Mouse (Mus musculus): ENCODE results near the gene Larp6. TPM values are rescaled to one million over a fixed set of nuclear protein-coding genes. Genes with fewer than 3 reads are reported as not detected.

Larp6 gene
- polyA plus RNA-seq, 1 experiment: 35.8 TPM

GRCm38 (mm10) chr9:60751098-60751497 is 38.3 kb downstream of the Larp6 start:
- Histone ChIP-seq H3K27ac (ENCODE audit: insufficient read depth, low read length) (no peak overlapping the region), H3K4me3 (ENCODE audit: insufficient read depth, low read length) (no peak overlapping the region), H3K4me1 (ENCODE audit: control insufficient read depth, insufficient read depth, low read length) (no peaks in the 10 kb centered on the region)
- TF ChIP-seq POLR2A (IDR thresholded peaks at IDR 0.05; ENCODE audit: extremely low read depth, insufficient read depth, low read length) (no peak), CTCF (IDR thresholded peaks at IDR 0.05; ENCODE audit: extremely low read depth, insufficient read depth, low read length) (no peak)

GRCm38 (mm10) chr9:60751971-60752370 is 39.2 kb downstream of the Larp6 start:
- Histone ChIP-seq H3K4me3 (ENCODE audit: insufficient read depth, low read length) (no peak overlapping the region), H3K27ac (ENCODE audit: insufficient read depth, low read length) (no peak overlapping the region), H3K4me1 (ENCODE audit: control insufficient read depth, insufficient read depth, low read length) (no peaks in the 10 kb centered on the region)
- TF ChIP-seq CTCF (IDR thresholded peaks at IDR 0.05; ENCODE audit: extremely low read depth, insufficient read depth, low read length) (no peak), POLR2A (IDR thresholded peaks at IDR 0.05; ENCODE audit: extremely low read depth, insufficient read depth, low read length) (no peak)

- Histone ChIP-seq H3K27ac (ENCODE audit: insufficient read depth, low read length) (no peak overlapping the region), H3K4me1 (ENCODE audit: control insufficient read depth, insufficient read depth, low read length) (no peaks in the 10 kb centered on the region), H3K4me3 (ENCODE audit: insufficient read depth, low read length) (no peak overlapping the region)
- no peak for TF ChIP-seq CTCF (IDR thresholded peaks at IDR 0.05; ENCODE audit: extremely low read depth, insufficient read depth, low read length)
- TF ChIP-seq POLR2A (IDR thresholded peaks at IDR 0.05; ENCODE audit: extremely low read depth, insufficient read depth, low read length): no peak
Measured at GRCm38 (mm10) chr9:60752636-60753035, 39.8 kb downstream of the Larp6 start.

GRCm38 (mm10) chr9:60756258-60756657 is 43.5 kb downstream of the Larp6 start:
- H3K4me1 ChIP-seq (ENCODE audit: control insufficient read depth, insufficient read depth, low read length): no peaks in the 10 kb centered on the region
- TF ChIP-seq CTCF (IDR thresholded peaks at IDR 0.05; ENCODE audit: extremely low read depth, insufficient read depth, low read length): peak; percentile 80
- TF ChIP-seq POLR2A (IDR thresholded peaks at IDR 0.05; ENCODE audit: extremely low read depth, insufficient read depth, low read length): no peak
- no peak overlapping the region for H3K27ac ChIP-seq (ENCODE audit: insufficient read depth, low read length)

GRCm38 (mm10) chr9:60756866-60757740 is 44.3 kb downstream of the Larp6 start:
- TF ChIP-seq CTCF (IDR thresholded peaks at IDR 0.05; ENCODE audit: extremely low read depth, insufficient read depth, low read length): no peak
- TF ChIP-seq POLR2A (IDR thresholded peaks at IDR 0.05; ENCODE audit: extremely low read depth, insufficient read depth, low read length): no peak
- no peak overlapping the region for H3K27ac ChIP-seq (ENCODE audit: insufficient read depth, low read length)
- no peaks in the 10 kb centered on the region for H3K4me1 ChIP-seq (ENCODE audit: control insufficient read depth, insufficient read depth, low read length)

More at GRCm38 (mm10) chr9:60756258-60756657, 43.5 kb downstream of the Larp6 start:
- no peak overlapping the region for H3K4me3 ChIP-seq (ENCODE audit: insufficient read depth, low read length)

GRCm38 (mm10) chr9:60757817-60758216 is 45.0 kb downstream of the Larp6 start:
- TF ChIP-seq CTCF (IDR thresholded peaks at IDR 0.05; ENCODE audit: extremely low read depth, insufficient read depth, low read length) (no peak), POLR2A (IDR thresholded peaks at IDR 0.05; ENCODE audit: extremely low read depth, insufficient read depth, low read length) (no peak)
- no peak overlapping the region for H3K4me3 ChIP-seq (ENCODE audit: insufficient read depth, low read length)
- H3K4me1 ChIP-seq (ENCODE audit: control insufficient read depth, insufficient read depth, low read length): no peaks in the 10 kb centered on the region
- no peak overlapping the region for H3K27ac ChIP-seq (ENCODE audit: insufficient read depth, low read length)

More at GRCm38 (mm10) chr9:60756866-60757740, 44.3 kb downstream of the Larp6 start:
- no peak overlapping the region for H3K4me3 ChIP-seq (ENCODE audit: insufficient read depth, low read length)

- TF ChIP-seq CTCF (IDR thresholded peaks at IDR 0.05; ENCODE audit: extremely low read depth, insufficient read depth, low read length) (no peak), POLR2A (IDR thresholded peaks at IDR 0.05; ENCODE audit: extremely low read depth, insufficient read depth, low read length) (no peak)
- no peak overlapping the region for H3K4me3 ChIP-seq (ENCODE audit: insufficient read depth, low read length)
- H3K27ac ChIP-seq (ENCODE audit: insufficient read depth, low read length): 0 out of 2 replicates have a peak overlapping the region, but pooled peaks have one; percentile 33
- H3K4me1 ChIP-seq (ENCODE audit: control insufficient read depth, insufficient read depth, low read length): no peaks in the 10 kb centered on the region
Measured at GRCm38 (mm10) chr9:60759436-60760007, 46.7 kb downstream of the Larp6 start.

GRCm38 (mm10) chr9:60765181-60765580 is 52.4 kb downstream of the Larp6 start:
- TF ChIP-seq CTCF (IDR thresholded peaks at IDR 0.05; ENCODE audit: extremely low read depth, insufficient read depth, low read length) (no peak), POLR2A (IDR thresholded peaks at IDR 0.05; ENCODE audit: extremely low read depth, insufficient read depth, low read length) (no peak)
- H3K27ac ChIP-seq (ENCODE audit: insufficient read depth, low read length): no peak overlapping the region
- H3K4me3 ChIP-seq (ENCODE audit: insufficient read depth, low read length): no peak overlapping the region
- no peaks in the 10 kb centered on the region for H3K4me1 ChIP-seq (ENCODE audit: control insufficient read depth, insufficient read depth, low read length)

GRCm38 (mm10) chr9:60768393-60768792 is 55.6 kb downstream of the Larp6 start:
- TF ChIP-seq CTCF (IDR thresholded peaks at IDR 0.05; ENCODE audit: extremely low read depth, insufficient read depth, low read length): no peak
- TF ChIP-seq POLR2A (IDR thresholded peaks at IDR 0.05; ENCODE audit: extremely low read depth, insufficient read depth, low read length): no peak
- H3K27ac ChIP-seq (ENCODE audit: insufficient read depth, low read length): no peak overlapping the region
- no peaks in the 10 kb centered on the region for H3K4me1 ChIP-seq (ENCODE audit: control insufficient read depth, insufficient read depth, low read length)
- no peak overlapping the region for H3K4me3 ChIP-seq (ENCODE audit: insufficient read depth, low read length)

All from cortical plate, adult 2 months (tissue).